Mouse (Mus musculus) forebrain, embryonic 14.5 days (tissue): ENCODE measurements around the gene Rac2. TPM values are rescaled to one million over a fixed set of nuclear protein-coding genes. Genes with fewer than 3 reads are reported as not detected.

ENCODE experiments used
- ATAC-seq: fragments of 200-750 bp; cut with Nextera tagmentation; 2 replicates; pipeline ENCODE4 v1.8.0; 2017; ENCODE audit warnings: mild to moderate bottlenecking, moderate library complexity
- DNase-seq: peaks from one replicate; pipeline ENCODE4 v3.0.0-alpha.2; 2015; ENCODE audit warnings: low spot score
- H3K27ac ChIP-seq: fragments of 300-500 bp; sonication (generic); 2 replicates; pipeline ENCODE4 v1.5.1; 2014; ENCODE audit warnings: low read depth, mild to moderate bottlenecking, control low read depth, low read length, moderate library complexity
- H3K27me3 ChIP-seq: fragments of 300-500 bp; sonication (generic); replicated peaks from 2 replicates; pipeline ENCODE4 v1.6.1; 2014; ENCODE audit warnings: low read length, control low read depth, mixed read lengths; ENCODE audit not compliant: control insufficient read depth, insufficient read depth
- H3K36me3 ChIP-seq: fragments of 300-500 bp; sonication (generic); 2 replicates; pipeline ENCODE4 v1.6.1; 2014; ENCODE audit warnings: low read length, control low read depth; ENCODE audit not compliant: control insufficient read depth, insufficient read depth
- H3K4me1 ChIP-seq: fragments of 300-500 bp; sonication (generic); 2 replicates; pipeline ENCODE4 v1.6.1; 2014; ENCODE audit warnings: antibody characterized with exemption, low read length, control low read depth; ENCODE audit not compliant: control insufficient read depth, insufficient read depth
- H3K4me2 ChIP-seq: fragments of 300-500 bp; sonication (generic); 2 replicates; pipeline ENCODE4 v1.6.1; 2014; ENCODE audit warnings: mild to moderate bottlenecking, control low read depth, low read length
- H3K4me3 ChIP-seq: fragments of 300-500 bp; sonication (generic); 2 replicates; pipeline ENCODE4 v1.5.1; 2014; ENCODE audit warnings: low read depth, low read length, control low read depth
- H3K9ac ChIP-seq: fragments of 300-500 bp; sonication (generic); 2 replicates; pipeline ENCODE4 v1.6.1; 2014; ENCODE audit warnings: mild to moderate bottlenecking, low read length, control low read depth, moderate library complexity
- H3K9me3 ChIP-seq: fragments of 300-500 bp; sonication (generic); replicated peaks from 2 replicates; pipeline ENCODE4 v1.6.1; 2016; ENCODE audit warnings: low read length, control low read depth, mixed read lengths; ENCODE audit not compliant: control insufficient read depth
- WGBS: fragments of 180-500 bp; shearing (Covaris S2); extraction: QIAGEN DNeasy Blood & Tissue Kit; methylation state at CpG from one replicate; pipeline ENCODE4 v1.1.7; 2014; 5-methylcytosine and 5-hydroxymethylcytosine counted together
- polyA plus RNA-seq: library from polyadenylated mRNA; unstranded; fragments of >200 nt; fragmentation: Nextera tagmentation; extraction: Ambion mirVana; gene quantifications from 2 replicates; pipeline ENCODE4 v1.2.1, GENCODE M21; 2014

Gene Rac2
- polyA plus RNA-seq, 1 experiment from 2014 or later, result 5.9 TPM

DNA sequence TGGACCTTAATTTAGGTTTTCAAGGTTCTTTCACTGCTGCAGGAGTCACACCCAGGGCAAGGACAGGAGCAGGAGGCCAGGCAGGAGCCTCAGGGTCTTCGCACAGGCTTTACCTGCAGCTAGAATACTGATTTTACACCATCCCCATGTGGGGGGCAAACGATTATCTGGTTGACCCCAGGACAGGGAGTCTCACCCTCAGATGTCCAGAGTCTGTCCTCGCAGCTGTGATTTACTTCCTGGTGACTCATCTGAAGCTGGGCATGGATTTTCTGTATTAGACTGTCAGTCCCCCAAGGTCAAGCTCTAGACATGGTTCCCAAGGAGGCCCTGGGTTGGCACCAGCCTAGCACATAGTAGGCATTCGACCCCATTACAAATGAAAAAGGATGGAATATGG, 26.5 kb downstream of the Rac2 start:
- WGBS, result 83% methylated on average over 4 of the region's 4 CpGs
- H3K9me3 ChIP-seq, result no peaks in the 10 kb centered on the region
- H3K4me1 ChIP-seq, result peaks cover 14% of the 10 kb centered on the region
- no peaks in the 10 kb centered on the region for H3K27me3 ChIP-seq
- H3K4me2 ChIP-seq, result no peak overlapping the region
- DNase-seq (no peak), ATAC-seq (no peak)
- no peak overlapping the region for H3K4me3 ChIP-seq
- H3K27ac ChIP-seq, result no peak overlapping the region
- no peak overlapping the region for H3K9ac ChIP-seq
- H3K36me3 ChIP-seq, result no peaks in the 10 kb centered on the region

DNA sequence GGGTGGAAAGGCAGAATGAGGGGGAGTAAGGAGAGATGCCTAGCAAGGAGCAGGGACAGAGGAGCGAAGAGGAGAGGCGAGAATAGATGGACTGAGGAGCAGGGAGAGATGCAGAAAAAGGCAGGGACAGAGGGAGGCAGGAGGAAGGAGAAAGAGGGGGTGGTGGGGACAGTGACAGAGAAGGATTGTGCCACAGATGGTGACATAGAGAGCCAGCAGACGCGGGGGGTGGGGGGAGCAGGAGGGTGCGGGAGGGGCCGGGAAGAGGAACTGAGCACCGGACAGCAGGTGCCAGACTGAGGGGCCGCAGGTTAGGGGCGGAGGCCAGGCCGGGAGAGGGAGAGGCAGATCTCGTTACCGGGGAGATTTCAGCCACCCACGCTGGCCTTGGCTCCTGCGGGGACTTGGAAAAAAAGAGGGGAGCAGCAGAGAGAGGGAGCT, 28.0 kb downstream of the Rac2 start, which contains the start of gene Sstr3:
Sstr3 (minus strand) TSS at position 125 of the 441 bp plus-strand sequence.
- Histone ChIP-seq H3K36me3 (no peaks in the 10 kb centered on the region), H3K4me2 (peak within 1 kb of the TSS; percentile 41), H3K4me1 (peaks cover 14% of the 10 kb centered on the region), H3K9ac (peak within 1 kb of the TSS; percentile 49), H3K9me3 (no peaks in the 10 kb centered on the region), H3K27ac (peak within 1 kb of the TSS; percentile 63; the same call in 1 of the 2 replicates), H3K27me3 (no peaks in the 10 kb centered on the region), H3K4me3 (no peak within 1 kb of the TSS)
- 10% methylated on average over 14 of the region's 14 CpGs for WGBS
- DNase-seq (peak; percentile 31), ATAC-seq (peak; percentile 19)

- ATAC-seq (no peak), DNase-seq (no peak)
- Histone ChIP-seq H3K27me3 (no peaks in the 10 kb centered on the region), H3K9me3 (no peaks in the 10 kb centered on the region), H3K36me3 (no peaks in the 10 kb centered on the region), H3K4me3 (no peak overlapping the region), H3K27ac (peak overlapping the region; percentile 63; the same call in 1 of the 2 replicates), H3K4me1 (peaks cover 14% of the 10 kb centered on the region), H3K4me2 (peak overlapping the region; percentile 41; the same call in 1 of the 2 replicates), H3K9ac (no peak overlapping the region)
- WGBS, result 73% methylated on average over 15 of the region's 15 CpGs
These were observed 28.5 kb downstream of the Rac2 start for GRCm38 (mm10) chr15:78544041-78544440.

GRCm38 (mm10) chr15:78542767-78543303, 29.7 kb downstream of the Rac2 start:
- H3K27ac ChIP-seq, result peak overlapping the region; percentile 48; the same call in 1 of the 2 replicates
- ATAC-seq (peak; percentile 38; the same call in 1 of the 2 replicates), DNase-seq (peak; percentile 69)
- H3K4me1 ChIP-seq, result peaks cover 14% of the 10 kb centered on the region
- H3K27me3 ChIP-seq, result no peaks in the 10 kb centered on the region
- no peaks in the 10 kb centered on the region for H3K36me3 ChIP-seq
- 56% methylated on average over 7 of the region's 7 CpGs for WGBS
- no peak overlapping the region for H3K4me3 ChIP-seq
- H3K9ac ChIP-seq, result no peak overlapping the region
- peak overlapping the region; percentile 41; the same call in 1 of the 2 replicates for H3K4me2 ChIP-seq
- no peaks in the 10 kb centered on the region for H3K9me3 ChIP-seq

- Histone ChIP-seq H3K4me3 (no peak overlapping the region), H3K36me3 (no peaks in the 10 kb centered on the region), H3K27me3 (no peaks in the 10 kb centered on the region), H3K4me2 (no peak overlapping the region; the same call in 1 of the 2 replicates), H3K9ac (no peak overlapping the region), H3K9me3 (no peaks in the 10 kb centered on the region), H3K27ac (peak overlapping the region; percentile 28; the same call in 1 of the 2 replicates), H3K4me1 (peaks cover 14% of the 10 kb centered on the region)
- ATAC-seq (peak; percentile 27), DNase-seq (peak; percentile 33)
- 79% methylated on average over 3 of the region's 3 CpGs for WGBS
These were observed 30.4 kb downstream of the Rac2 start for GRCm38 (mm10) chr15:78542098-78542766.

- DNase-seq (peak; percentile 82), ATAC-seq (peak; percentile 57)
- Histone ChIP-seq H3K4me2 (no peak overlapping the region), H3K36me3 (no peaks in the 10 kb centered on the region), H3K4me3 (no peak overlapping the region), H3K9ac (no peak overlapping the region), H3K27me3 (no peaks in the 10 kb centered on the region), H3K4me1 (peaks cover 14% of the 10 kb centered on the region), H3K9me3 (no peaks in the 10 kb centered on the region), H3K27ac (peak overlapping the region; percentile 28; the same call in 1 of the 2 replicates)
- WGBS, result 44% methylated on average over 3 of the region's 3 CpGs
These were observed 31.0 kb downstream of the Rac2 start for GRCm38 (mm10) chr15:78541606-78542005.

DNA sequence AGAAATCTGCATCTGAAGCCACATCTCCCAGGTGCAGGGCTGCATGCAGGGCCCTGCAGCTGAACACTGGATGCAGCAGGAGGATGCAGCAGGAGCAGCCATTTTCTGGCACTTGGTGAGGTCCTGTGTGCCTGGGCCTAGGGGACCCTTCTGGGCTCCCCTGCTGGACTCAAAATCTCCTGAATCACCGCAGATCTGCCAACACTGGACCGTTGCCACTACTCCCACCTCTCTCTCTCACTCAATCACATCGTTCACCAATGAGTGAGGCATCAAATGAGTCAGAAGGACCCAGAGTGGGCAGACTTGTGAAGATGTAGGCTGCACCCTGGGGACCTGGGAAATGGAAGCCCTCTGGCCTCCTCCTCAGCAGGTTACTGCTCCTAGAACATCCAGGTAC, 31.5 kb downstream of the Rac2 start:
- Histone ChIP-seq H3K27me3 (no peaks in the 10 kb centered on the region), H3K9ac (no peak overlapping the region), H3K4me3 (no peak overlapping the region), H3K9me3 (no peaks in the 10 kb centered on the region), H3K27ac (no peak overlapping the region), H3K4me2 (no peak overlapping the region), H3K36me3 (no peaks in the 10 kb centered on the region), H3K4me1 (peaks cover 14% of the 10 kb centered on the region)
- no peak for DNase-seq
- ATAC-seq, result no peak
- 66% methylated on average over 3 of the region's 3 CpGs for WGBS

GRCm38 (mm10) chr15:78535723-78536421, 36.7 kb downstream of the Rac2 start:
- peaks cover 3% of the 10 kb centered on the region for H3K4me1 ChIP-seq
- no peaks in the 10 kb centered on the region for H3K27me3 ChIP-seq
- peak; percentile 23 for DNase-seq
- no peak overlapping the region for H3K4me2 ChIP-seq
- H3K4me3 ChIP-seq, result no peak overlapping the region
- no peak for ATAC-seq
- H3K9ac ChIP-seq, result no peak overlapping the region
- no peak overlapping the region for H3K27ac ChIP-seq
- H3K36me3 ChIP-seq, result no peaks in the 10 kb centered on the region
- 47% methylated on average over 10 of the region's 10 CpGs for WGBS
- H3K9me3 ChIP-seq, result no peaks in the 10 kb centered on the region
